Mouse (Mus musculus) adrenal gland, postnatal 10 days (tissue): ENCODE data around the gene Col2a1. TPM values are rescaled to one million over a fixed set of nuclear protein-coding genes. Genes with fewer than 3 reads are reported as not detected.

ENCODE experiments used
- total RNA-seq, 2 experiments: library from RNA; stranded (reverse); gene quantifications; 2 replicates each; pipeline ENCODE4 v1.2.3; 2021

The Col2a1 gene
- total RNA-seq, 2 experiments from 2014 or later: 0.33 to 17.3 TPM

Other genes with a start within 250 kb of the Col2a1 start
- gene Rapgef3, start 236.7 kb downstream of the Col2a1 start, total RNA-seq: 10 to 100 TPM; 22.1 to 24.2 TPM
- gene Slc48a1, start 226.2 kb downstream of the Col2a1 start, total RNA-seq: 10 to 100 TPM; 66.1 to 78.6 TPM
- 10 to 100 TPM; 50.4 to 76.7 TPM for gene Hdac7, start 160.2 kb downstream of the Col2a1 start, total RNA-seq
- gene Vdr, start 94.1 kb downstream of the Col2a1 start, total RNA-seq: 1 to 10 TPM; 5.3 to 5.4 TPM
- gene Tmem106c, start 40.5 kb downstream of the Col2a1 start, total RNA-seq: 10 to 100 TPM; 38.1 to 49.5 TPM
- 100 to 1,000 TPM in 1 of 2 experiments, 10 to 100 TPM in 1; 77.0 to 168 TPM for gene Pfkm, start 87.9 kb upstream of the Col2a1 start, total RNA-seq
- 10 to 100 TPM; 17.2 to 22.8 TPM for gene Senp1, start 89.0 kb upstream of the Col2a1 start, total RNA-seq
- 10 to 100 TPM; 43.2 to 54.1 TPM for gene Asb8, start 160.9 kb upstream of the Col2a1 start, total RNA-seq
- gene Ccdc184, start 162.5 kb upstream of the Col2a1 start, total RNA-seq: 1 to 10 TPM; 1.2 to 1.5 TPM
- not detected for gene Olfr288, start 190.8 kb upstream of the Col2a1 start, total RNA-seq
- gene Gm44579, start 216.3 kb upstream of the Col2a1 start, total RNA-seq: not detected
- not detected for gene Olfr287, start 216.4 kb upstream of the Col2a1 start, total RNA-seq
- gene Olfr286, start 229.8 kb upstream of the Col2a1 start, total RNA-seq: not detected